Mouse (Mus musculus) lung, adult 2 months (tissue): ENCODE results near the gene Ccdc106.

Experiments
- CTCF ChIP-seq: fragments of 200-500 bp; IDR thresholded peaks from 2 replicates; pipeline ENCODE4 v1.5.1; 2011; ENCODE audit warnings: mild to moderate bottlenecking, low read length, control low read depth; ENCODE audit not compliant: insufficient read depth
- POLR2A ChIP-seq: fragments of 200-500 bp; IDR thresholded peaks from 2 replicates; pipeline ENCODE4 v1.6.1; 2011; ENCODE audit warnings: low read depth, mild to moderate bottlenecking, control low read depth, low read length, borderline replicate concordance; ENCODE audit errors: extremely low read depth

DNA sequence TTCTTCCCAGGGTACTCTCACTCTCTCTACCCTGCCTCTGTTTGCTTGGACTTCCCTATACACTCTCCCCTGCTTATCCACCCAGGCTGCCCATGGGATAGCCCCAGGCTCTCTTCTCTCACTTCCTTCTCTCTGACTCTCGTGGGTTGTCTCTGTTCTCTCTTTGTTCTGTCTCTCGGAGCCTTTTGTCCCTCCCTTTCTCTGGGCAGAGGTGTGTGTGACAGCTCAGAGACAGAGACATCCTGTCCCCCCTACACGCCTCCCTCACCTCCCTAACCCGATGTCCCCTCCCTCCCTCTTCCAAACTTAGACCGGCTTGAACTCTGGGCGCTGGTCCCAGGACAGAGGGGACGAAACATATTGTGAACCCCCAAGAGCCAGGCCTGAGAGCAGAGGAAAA, 48.6 kb upstream of the Ccdc106 start:
- TF ChIP-seq CTCF (no peak), POLR2A (no peak)
